Mouse (Mus musculus): ENCODE measurements around the gene Hs3st4.

GRCm38 (mm10) chr7:124048971-124049370 is 66.3 kb downstream of the Hs3st4 start:
- TF ChIP-seq CTCF (IDR thresholded peaks at IDR 0.05; ENCODE audit: control insufficient read depth, insufficient read depth, insufficient replicate concordance, low read depth, low read length) (no peak), POLR2A (IDR thresholded peaks at IDR 0.05; ENCODE audit: control insufficient read depth, low read depth, low read length) (no peak)

Data from testis, adult 2 months (tissue).